Mouse (Mus musculus) telencephalon, adult 2 months (tissue): ENCODE measurements around the gene Atp2c2.

Experiments used
- DNase-seq: peaks from one replicate; pipeline ENCODE4 v3.0.0-alpha.2; 2011; ENCODE audit warnings: low read depth, low spot score

Atp2c2 gene

DNA sequence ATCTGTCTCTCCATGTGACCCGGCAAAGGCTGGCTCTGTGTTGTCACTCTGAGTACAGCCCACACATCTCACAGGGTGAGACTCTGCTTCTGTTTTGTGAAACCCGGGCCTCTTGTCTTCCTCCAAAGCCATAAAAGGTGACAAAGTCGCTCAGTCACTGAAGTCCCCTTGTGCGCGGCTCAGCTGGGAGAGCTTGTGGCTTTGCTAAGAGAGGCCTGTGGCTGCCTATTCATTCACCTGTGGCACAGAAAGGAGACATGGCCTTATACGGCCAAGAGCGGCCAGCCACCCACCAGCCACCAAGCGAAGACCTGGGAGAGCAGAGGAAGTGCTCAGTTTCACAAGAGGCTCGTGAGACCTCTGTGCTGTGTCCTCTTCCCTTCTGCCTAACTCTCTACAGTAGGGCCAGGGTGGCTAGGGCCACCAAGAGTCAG, 84.3 kb downstream of the Atp2c2 start:
- DNase-seq, result no peak

DNA sequence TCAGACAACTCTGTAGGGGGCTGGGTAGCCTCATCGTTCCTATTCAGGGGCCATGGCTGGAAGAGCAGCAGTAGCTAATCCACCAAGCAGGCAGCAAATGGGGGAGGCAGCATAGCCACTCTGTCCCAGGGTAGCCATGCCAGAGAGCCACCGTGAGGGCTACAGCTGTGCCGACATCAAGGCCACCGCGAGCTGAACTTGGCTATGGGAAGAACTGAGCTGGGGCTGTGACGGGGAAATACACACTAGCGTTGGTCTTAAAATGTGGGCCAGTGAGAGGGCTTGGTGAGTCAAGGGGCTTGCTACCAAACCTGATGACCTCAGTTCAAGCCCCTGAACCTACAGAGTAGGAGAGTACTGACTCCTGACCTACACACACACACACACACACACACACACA, 84.9 kb downstream of the Atp2c2 start:
- DNase-seq, result no peak

DNA sequence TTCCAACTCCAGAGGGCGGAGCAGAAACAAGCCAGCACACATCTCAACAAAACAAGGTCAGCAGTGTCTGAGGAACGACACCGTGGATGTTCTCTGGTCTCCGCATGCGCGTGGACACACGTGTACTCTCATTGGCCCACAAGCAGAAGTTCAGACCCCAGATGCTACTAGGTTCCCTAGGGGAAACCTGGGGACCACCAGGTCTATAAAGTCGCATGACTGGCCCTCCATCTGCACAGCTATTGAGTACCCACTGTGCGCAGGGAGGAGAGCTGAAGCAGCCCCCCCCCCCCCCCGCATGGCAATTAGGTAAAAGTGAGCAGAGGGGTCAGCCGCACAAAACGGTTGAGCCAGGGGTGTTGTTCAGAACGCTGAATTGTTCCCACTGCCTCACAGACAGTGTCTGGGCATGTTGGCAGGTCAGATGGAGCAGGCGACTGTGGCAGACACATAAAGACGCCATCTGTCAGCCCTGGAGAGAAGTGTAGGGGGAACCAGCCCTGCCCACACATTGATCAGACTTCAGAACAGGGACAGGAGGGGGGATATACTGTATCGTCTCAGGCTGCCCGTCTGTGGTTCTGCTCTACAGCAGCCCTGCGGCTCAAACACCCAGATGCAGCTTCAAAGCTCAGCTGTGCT, 86.1 kb downstream of the Atp2c2 start:
- DNase-seq, result no peak

DNA sequence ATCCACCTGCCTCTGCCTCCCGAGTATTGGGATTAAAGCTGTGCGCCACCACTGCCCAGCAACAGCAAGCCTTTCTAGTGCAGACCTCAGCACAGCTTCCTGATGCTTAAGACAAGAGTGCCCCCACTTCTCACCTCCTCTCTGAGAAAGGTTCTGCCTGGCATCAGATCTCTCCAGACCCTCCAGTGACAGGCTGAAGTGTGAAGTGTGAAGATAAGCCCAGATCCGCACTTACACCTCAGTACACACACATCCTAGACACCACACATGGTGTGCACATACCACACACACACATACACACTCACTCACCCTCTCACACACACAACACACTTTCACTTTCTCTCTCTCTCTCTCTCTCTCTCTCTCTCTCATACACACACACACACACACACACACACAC, 87.1 kb downstream of the Atp2c2 start:
- DNase-seq, result no peak

DNA sequence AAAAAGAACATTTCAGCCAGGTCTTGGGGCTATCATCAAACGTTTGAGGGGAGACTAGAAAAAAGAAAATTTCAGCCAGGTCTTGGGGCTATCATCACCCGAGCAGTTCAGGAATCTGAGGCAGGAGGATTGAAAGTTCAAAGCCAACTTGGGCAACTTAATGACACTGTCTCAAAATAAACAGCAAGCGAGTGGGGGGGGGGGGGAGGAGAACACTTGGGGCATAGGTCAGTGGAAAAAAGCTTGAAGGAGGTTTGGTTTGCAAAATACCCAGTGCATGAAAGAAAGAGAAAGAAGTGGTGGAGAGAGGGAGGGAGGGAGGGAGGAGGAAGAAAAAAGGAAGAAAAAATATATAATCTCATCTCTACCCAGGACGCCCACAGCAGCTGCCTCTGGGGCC, 87.5 kb downstream of the Atp2c2 start:
- no peak for DNase-seq

DNA sequence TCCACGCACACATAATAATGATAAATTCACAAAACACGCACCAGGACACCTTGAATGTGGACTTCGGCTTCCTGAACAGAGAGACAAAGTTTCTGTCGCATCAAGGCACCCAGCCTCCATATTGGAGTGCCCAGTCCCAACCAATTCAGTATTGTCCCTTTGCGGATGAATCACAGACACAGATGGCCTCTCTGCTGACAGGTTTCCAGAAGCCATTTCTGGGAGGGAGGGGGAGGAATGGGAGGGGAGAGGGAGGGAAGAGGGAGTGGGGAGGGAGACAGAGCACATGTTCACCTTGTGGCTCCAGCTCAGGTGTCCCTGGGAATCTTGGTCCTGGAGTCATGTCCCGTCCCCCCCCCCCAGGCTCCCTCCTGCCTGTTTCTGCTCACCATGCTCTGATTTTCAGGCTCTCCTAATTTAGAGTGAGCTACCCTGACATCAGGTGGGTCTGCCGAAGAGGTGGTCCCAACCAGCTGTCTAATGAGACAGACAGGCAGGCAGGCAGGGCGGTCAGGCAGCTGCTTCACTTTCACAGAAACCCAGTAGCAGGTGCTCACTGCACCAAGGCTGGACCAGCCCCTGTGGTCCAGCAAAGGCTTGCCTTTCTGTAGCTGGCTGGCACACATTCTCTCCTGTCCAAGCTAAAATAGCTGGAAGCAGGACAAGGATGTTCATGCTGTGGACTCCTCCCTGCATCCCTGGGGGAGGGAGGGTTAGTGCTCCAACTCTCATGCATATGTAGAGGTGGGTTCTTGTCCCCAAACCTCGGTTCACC, 89.0 kb downstream of the Atp2c2 start:
- DNase-seq, result no peak

DNA sequence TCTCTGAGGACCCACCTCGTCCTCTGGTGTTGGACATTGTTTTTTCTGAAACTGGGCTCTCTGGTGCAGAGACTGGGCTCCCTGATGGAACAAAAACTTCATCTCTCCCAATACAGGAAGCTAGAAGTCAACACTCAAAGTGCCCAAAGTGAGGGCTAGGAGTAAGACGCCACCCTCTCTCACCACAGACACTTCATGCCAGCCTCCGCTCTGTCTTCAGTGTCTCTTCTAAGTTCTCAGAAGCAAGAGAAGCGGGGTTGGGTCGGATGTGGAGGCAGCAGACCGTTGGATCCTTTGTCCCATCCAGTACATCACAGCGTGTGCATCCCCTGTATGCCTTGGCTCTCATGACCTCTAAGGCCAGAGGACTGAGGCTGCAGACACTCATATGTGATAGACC, 89.8 kb downstream of the Atp2c2 start:
- DNase-seq, result no peak

DNA sequence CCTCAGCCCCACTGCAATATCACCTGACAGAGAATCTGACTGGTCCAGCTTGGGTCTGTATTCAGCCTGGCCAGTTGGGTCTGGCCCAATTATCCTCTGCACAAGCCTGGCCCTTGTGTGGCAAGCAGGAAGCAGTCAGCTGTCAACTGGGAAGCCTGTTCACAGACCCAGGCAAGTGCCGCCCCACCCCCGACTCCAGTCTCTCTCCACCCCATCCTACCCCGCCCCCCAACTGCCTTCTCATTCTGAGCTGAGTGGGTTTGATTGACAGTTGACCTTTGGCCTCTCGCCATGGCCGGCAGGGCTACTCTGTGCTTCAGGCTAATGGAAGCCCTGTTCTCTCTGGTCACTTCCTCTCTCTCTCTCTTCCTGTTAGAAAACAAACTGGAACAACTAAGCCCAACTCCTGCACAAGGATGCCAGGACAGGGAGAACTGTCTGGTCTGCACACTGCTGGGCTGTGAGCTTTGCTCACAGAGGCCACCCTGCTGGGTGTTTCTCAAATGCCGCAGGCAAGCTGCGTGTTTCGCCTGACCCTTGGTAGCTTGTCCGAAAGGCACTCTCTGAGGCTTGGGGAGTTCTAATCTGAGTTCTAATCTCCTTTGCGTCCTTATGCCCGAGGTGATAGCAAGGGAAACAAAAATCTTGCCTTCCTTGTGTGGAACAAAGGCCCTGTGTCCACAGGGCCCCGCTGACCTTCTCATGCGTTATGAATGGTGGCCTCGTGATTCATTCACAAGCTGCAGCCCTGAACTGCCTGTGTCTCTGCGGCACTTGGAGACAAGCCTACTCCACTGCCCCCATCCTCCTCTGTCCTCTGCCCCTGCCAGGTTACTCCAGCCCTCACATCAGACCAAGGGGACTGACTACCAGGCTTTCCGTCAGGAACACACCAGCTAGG, 92.2 kb downstream of the Atp2c2 start:
- no peak for DNase-seq

DNA sequence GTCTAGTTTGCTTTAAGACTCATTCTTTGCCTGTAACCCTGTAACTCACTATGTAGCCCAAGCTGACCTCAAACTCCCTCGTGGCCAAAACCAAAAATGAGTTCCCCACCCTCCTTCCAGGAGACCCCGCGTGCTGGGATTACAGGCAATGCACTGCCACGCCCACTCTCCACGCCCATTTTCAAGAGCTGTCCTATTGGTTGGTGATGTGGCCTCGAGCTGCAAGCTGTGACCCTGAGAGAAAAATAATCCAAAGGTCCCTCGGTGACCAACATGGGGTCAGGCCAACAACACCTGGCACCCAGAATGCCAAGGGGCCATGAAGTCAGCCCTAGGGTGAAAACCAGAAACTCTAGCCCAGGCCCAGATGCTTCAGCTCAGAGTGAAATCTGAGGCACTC, 94.9 kb downstream of the Atp2c2 start:
- DNase-seq, result no peak

DNA sequence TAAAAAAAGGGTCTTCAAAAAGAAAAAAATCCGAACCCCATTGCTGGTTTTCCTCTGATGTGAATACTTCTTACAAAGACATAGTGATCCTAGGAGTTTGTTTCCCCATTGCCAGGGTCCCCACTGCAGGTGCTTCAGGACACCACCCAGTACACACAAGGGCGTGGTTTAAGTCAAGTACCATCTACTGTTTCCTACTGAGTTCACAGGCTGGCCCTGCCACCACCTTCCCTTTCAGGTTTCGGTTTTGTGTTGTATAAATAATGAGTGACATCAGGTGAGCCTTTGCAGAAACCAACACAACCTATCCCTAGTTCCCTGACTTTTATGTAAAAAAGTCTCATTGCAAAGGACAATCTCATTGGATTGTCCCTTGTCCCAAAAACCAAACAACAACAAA, 95.8 kb downstream of the Atp2c2 start:
- no peak for DNase-seq

DNA sequence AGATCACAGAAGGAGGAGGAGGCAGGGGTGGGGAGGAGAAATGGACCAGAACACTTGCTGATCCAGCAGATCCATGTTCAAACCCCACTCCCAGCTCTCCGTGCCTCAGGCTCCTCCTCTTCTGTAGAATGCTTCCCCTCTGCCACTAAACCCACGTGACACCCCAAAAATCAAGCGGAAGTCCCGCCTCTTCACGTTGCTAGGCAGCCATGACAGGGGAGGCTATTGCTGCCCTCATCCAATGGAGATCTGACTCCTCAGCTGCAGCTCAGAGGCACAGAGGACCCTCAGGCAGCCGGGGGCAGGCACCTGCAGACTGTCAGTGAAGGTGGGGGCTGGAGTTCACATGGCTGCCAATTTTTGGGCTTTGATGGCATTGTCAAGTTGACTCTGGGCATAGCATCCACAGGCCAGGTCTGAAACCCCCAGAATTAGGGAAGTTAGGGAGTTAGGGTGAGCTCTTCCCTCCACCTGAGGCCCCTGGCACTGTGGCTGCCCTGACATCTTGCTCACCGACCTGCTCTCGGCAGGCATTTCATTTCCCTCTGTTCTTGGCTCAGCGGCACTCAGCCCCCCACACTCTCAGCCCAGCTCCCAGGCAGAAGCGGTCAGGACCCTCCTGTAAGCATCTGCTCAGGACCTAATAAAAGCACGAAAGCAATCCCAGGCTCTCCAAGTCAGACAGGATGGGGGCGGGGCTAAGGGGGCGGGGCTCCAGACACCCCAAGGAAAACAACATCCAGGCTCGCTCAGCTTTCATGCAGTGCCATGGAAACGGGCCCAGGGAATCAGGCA, 98.6 kb downstream of the Atp2c2 start:
- no peak for DNase-seq

DNA sequence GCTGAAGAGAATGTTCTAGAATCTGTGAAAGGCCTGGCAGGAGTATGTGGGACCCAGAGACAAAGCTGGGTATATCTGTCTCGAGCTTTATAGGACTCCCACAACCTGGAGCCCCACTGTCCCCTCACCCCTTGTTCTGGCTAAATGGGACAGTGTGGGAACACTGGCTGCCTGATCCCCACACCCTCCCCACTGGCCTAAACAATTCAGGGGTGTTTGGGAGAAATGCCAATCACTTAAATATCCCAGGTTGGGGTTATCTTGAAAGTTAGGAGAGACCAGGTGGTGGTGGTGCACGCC, 99.1 kb downstream of the Atp2c2 start:
- DNase-seq, result no peak

DNA sequence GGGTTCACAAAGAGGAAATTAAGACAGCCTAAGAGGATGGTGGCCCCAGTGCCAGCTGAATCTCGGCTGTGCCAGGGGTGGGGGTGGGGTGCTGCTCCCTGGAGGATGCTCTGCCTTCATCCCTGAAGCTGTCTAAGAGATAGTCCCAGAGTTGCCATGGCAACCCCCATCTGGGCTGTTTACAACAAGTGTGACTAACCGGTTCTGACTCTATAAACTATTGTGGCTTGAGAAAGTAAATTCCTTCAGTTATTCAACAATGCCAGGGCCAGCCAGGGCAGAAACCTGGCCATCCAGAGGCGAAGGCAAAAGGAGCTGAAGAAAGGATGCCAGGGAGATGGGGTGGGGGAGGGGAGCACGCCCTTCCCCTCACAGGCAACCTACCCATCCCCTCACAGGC, 101.4 kb downstream of the Atp2c2 start:
- no peak for DNase-seq

DNA sequence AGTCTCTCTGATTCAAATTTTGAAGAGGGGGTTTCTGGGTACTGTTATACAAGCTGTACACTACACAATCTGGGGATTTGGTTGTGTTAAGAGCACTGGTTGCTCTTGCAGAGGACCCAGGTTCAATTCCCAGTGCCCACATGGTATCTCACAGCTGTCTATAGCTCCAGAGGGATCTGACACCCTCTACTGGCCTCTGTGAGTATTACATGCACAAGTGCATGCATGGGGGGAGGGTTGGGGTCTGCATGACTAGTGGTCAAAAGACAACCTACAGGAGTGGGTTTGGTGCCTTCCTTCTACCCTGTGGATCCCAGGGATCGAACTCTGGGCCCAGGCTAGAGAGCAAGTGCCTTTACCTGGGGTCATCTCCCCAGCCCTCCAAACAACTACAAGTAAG, 102.8 kb downstream of the Atp2c2 start:
- DNase-seq, result no peak

DNA sequence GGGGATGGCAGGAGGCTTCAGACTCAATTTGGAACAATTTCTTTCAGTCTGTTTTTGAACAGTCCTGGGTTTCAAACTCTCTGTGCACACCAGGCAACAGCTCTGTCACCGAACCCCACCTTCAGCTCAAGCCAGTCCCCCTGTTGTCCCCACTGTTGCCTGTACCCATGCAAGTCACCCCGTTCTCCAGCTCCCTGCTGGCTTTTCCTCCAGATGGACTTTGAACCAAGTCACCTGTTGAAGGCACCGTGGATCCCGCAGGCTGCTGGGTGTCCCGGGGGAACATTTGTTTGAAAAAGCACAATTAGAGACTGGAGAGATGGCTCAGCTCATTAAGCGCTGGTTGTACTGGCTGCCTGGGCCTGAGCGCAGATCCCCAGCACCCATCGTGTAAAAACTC, 105.5 kb downstream of the Atp2c2 start:
- no peak for DNase-seq

DNA sequence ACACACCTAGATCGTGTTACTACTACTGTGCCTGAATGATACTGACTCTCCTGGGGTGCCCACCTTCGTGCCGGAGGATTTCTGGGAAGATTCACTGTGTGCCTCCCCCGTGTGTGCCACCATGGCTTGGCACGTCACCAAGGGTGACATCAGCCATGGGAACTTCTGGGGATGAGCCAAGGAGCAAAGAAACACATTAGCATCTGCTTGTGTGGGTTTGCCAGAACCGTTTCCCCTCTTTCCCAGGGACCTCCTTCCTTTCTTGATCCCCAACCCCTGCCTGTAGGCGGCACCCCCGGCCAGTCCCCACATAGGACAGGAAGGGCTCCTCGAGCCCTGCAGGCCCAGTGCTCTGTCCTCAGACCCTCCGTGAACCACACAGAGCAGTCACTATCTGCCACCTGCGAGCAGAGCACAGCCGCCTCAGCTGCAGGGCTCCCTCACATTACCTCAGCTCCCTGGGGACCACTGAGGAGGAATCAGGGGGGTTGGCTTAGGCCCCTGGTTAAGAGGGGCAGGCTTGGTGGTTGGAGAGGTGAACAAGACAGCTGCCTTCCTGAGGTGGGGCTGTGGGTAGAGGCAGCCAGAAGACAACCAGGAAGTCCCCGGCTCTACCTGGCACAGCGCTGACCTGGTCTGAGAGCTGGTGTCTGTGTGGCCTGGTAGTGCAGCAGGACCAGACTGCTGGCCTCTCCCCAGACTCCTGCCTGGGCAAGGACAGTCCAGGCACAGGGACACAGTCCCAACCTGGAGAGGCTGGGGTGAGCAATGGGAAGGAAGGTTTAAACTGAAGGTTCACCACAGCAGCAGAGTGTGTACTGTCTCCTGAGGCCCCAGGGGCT, 106.8 kb downstream of the Atp2c2 start:
- DNase-seq, result no peak
